Mouse (Mus musculus) midbrain, embryonic 11.5 days (tissue): ENCODE results near the gene Cfap97d1. TPM values are rescaled to one million over a fixed set of nuclear protein-coding genes. Genes with fewer than 3 reads are reported as not detected.
A peak's percentile ranks its signal among the peaks of the same experiment; 100 is the strongest.
"Not testable (repeated sequence)": the region's sequence is repeated elsewhere in the genome, so short reads cannot be mapped to it uniquely, and the experiment has no call there.

Experiments
- ATAC-seq: fragments of 200-750 bp; cut with Nextera tagmentation; 2 replicates; pipeline ENCODE4 v1.8.0; 2017; ENCODE audit warnings: moderate TSS enrichment, moderate library complexity; ENCODE audit not compliant: low FRiP score
- DNase-seq: peaks from one replicate; pipeline ENCODE4 v3.0.0; 2015; ENCODE audit warnings: low spot score; ENCODE audit errors: missing footprints
- H3K27ac ChIP-seq: fragments of 300-500 bp; sonication (generic); 2 replicates; pipeline ENCODE4 v1.5.1; 2014; ENCODE audit warnings: low read depth, low read length
- H3K27me3 ChIP-seq: fragments of 300-500 bp; sonication (generic); 2 replicates; pipeline ENCODE4 v1.6.1; 2014; ENCODE audit warnings: mild to moderate bottlenecking, low read length, moderate library complexity, mixed read lengths; ENCODE audit not compliant: control insufficient read depth, insufficient read depth
- H3K36me3 ChIP-seq: fragments of 300-500 bp; sonication (generic); 2 replicates; pipeline ENCODE4 v1.6.1; 2014; ENCODE audit warnings: mild to moderate bottlenecking, low read length, moderate library complexity, mixed read lengths; ENCODE audit not compliant: control insufficient read depth, insufficient read depth
- H3K4me1 ChIP-seq: fragments of 300-500 bp; sonication (generic); 2 replicates; pipeline ENCODE4 v1.6.1; 2014; ENCODE audit warnings: low read length; ENCODE audit not compliant: control insufficient read depth, insufficient read depth
- H3K4me2 ChIP-seq: fragments of 300-500 bp; sonication (generic); 2 replicates; pipeline ENCODE4 v1.6.1; 2014; ENCODE audit warnings: mild to moderate bottlenecking, moderate library complexity
- H3K4me3 ChIP-seq: fragments of 300-500 bp; sonication (generic); 2 replicates; pipeline ENCODE4 v1.5.1; 2014; ENCODE audit warnings: low read depth, low read length
- H3K9ac ChIP-seq: fragments of 300-500 bp; sonication (generic); 2 replicates; pipeline ENCODE4 v1.6.1; 2014; ENCODE audit warnings: low read length
- H3K9me3 ChIP-seq: fragments of 300-500 bp; sonication (generic); 2 replicates; pipeline ENCODE4 v1.6.1; 2016; ENCODE audit warnings: low read length; ENCODE audit not compliant: control insufficient read depth
- WGBS: fragments of 180-500 bp; shearing (Covaris S2); extraction: QIAGEN DNeasy Blood & Tissue Kit; methylation state at CpG from one replicate; pipeline ENCODE4 v1.1.7; 2014; 5-methylcytosine and 5-hydroxymethylcytosine counted together
- polyA plus RNA-seq: library from polyadenylated mRNA; unstranded; fragments of >200 nt; fragmentation: Nextera tagmentation; extraction: Ambion mirVana; gene quantifications from 2 replicates; pipeline ENCODE4 v1.2.1, GENCODE M21; 2014

Cfap97d1 gene
- polyA plus RNA-seq, 1 experiment from 2014 or later, result not detected

DNA sequence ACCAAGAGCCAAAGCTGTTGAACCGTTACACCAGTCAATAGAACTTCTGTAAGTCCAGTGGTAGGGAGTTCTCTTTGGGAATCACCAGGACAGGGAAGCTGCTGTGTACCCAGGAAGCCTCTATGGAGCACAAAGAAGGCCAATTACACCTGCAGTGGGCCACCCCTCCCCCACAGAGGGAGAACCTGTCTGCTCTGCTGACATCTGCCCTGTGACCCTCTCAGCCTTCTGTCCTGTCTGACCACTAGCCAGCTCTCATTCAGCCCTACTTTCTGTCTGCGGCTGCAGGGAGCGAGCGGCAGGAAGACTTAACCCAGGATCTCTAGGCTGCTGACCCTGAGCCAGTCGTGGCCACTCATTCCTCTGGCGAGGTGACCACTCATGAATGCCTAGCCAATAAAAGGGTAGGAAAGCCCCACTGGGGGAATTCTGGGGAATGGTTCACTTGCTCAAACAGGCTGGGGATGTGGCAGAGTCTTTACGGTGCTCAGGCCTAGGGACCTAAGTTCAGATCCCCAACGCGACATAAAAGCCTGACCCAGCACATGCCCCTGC lies 3.4 kb upstream of the Cfap97d1 start:
- H3K27me3 ChIP-seq, result no peaks in the 10 kb centered on the region
- WGBS, result 78% methylated on average over 9 of the region's 9 CpGs
- H3K4me1 ChIP-seq, result peaks cover 7% of the 10 kb centered on the region; the same call in 1 of the 2 replicates
- H3K4me3 ChIP-seq, result no peak overlapping the region
- H3K4me2 ChIP-seq, result no peak overlapping the region
- no peak overlapping the region for H3K9ac ChIP-seq
- no peak overlapping the region for H3K27ac ChIP-seq
- H3K9me3 ChIP-seq, result no peaks in the 10 kb centered on the region
- no peak for DNase-seq
- no peak for ATAC-seq
- no peaks in the 10 kb centered on the region for H3K36me3 ChIP-seq

DNA sequence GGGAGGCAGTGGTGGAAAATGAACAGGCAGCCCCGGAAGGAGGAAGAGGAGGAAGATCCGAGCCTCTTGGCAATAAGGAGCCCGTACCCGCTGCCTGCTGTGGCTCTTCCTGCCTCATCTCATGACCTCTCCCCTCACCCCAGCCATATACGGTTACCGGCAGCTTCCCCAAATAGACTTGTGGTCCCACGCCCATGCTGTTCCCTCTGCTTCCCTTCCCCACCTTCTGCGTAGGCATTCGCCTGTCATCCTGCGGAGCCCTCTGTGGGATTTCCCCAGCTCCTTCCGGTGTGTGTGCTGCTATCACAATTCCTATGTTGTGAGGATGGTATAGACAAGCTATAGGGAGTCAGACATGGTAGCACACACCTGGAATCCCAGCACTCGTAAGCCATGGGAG lies 2.2 kb upstream of the Cfap97d1 start:
- no peak for ATAC-seq
- Histone ChIP-seq H3K4me1 (peaks cover 7% of the 10 kb centered on the region; the same call in 1 of the 2 replicates), H3K9me3 (no peaks in the 10 kb centered on the region), H3K36me3 (no peaks in the 10 kb centered on the region), H3K9ac (no peak overlapping the region), H3K27ac (no peak overlapping the region), H3K4me3 (no peak overlapping the region), H3K27me3 (no peaks in the 10 kb centered on the region; the same call in 1 of the 2 replicates), H3K4me2 (no peak overlapping the region)
- DNase-seq, result no peak
- WGBS, result 91% methylated on average over 12 of the region's 12 CpGs

DNA sequence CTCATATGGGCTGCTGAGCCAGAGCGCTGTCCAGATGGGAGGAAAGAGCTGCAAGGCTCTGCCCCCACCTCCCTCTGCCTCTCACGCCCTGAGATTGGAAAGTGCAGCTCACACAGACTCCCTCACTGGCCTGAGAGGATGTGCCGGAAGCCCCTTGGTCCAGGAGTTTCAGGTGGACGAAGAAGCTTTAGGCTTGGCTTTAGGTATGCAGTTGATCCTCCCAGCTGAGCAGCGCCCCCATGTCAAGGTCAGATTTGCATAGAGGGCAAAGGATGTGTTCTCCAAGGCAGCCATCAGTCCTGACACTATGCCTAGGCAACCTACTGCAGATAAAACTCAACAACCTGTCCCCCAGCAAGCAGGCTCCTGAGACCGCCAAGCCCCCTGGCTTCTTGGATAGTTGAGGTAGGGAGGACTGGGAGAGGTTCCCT lies 1.1 kb upstream of the Cfap97d1 start:
- Histone ChIP-seq H3K4me2 (no peak overlapping the region), H3K9ac (no peak overlapping the region), H3K36me3 (no peaks in the 10 kb centered on the region), H3K9me3 (no peaks in the 10 kb centered on the region), H3K4me3 (no peak overlapping the region), H3K4me1 (peaks cover 7% of the 10 kb centered on the region; the same call in 1 of the 2 replicates), H3K27ac (no peak overlapping the region; the same call in 1 of the 2 replicates), H3K27me3 (no peaks in the 10 kb centered on the region; the same call in 1 of the 2 replicates)
- ATAC-seq (no peak), DNase-seq (no peak)
- 56% methylated on average over 6 of the region's 6 CpGs for WGBS

DNA sequence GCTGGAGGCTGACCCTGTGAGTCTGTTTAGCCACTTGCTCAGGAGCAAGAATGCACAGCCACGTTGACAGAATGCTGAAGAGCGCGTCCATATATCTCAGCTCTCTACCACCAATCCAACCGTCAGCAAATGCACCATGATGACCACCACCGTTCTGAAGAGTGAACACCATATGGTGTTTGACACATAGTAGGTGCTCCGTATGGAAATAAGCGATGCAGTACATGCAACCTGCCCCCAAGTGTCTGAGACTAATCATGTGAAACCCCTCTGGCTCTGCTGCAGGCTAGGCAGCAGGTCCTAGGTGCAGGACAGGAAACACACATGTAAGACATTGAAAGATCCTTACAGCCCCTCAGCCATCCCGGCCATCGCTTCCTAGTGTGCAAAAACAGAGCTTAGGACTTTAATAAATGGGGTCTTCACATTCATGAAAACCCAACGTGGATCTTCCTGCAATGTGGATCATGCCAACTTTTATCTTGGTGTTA lies 603 bp upstream of the Cfap97d1 start:
- H3K4me3 ChIP-seq, result no peak overlapping the region
- WGBS, result 80% methylated on average over 10 of the region's 10 CpGs

DNA sequence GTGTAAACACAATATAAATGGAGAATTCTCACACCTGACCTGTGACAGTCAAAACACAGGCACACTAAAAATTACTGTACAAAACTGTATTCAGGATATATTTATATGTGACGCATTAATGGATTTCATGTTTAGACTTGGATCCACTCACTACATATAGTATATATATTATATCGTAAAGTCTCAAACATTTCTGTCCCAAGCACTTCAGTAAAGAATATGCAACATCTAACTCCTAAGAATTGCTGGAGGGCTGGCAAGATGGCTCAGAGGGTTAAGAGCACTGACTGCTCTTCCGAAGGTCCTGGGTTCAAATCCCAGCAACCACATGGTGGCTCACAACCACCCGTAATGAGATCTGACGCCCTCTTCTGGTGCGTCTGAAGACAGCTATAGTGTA lies 1.4 kb downstream of the Cfap97d1 start:
- not testable (repeated sequence) for H3K27me3 ChIP-seq, DNase-seq, H3K4me3 ChIP-seq, H3K4me1 ChIP-seq, H3K9ac ChIP-seq, H3K9me3 ChIP-seq, ATAC-seq, H3K4me2 ChIP-seq, H3K36me3 ChIP-seq, H3K27ac ChIP-seq
- 74% methylated on average over 6 of the region's 6 CpGs for WGBS

More for the DNA sequence above, 603 bp upstream of the Cfap97d1 start:
- Histone ChIP-seq H3K27ac (no peak overlapping the region), H3K9ac (no peak overlapping the region), H3K9me3 (no peaks in the 10 kb centered on the region), H3K4me1 (peaks cover 7% of the 10 kb centered on the region; the same call in 1 of the 2 replicates), H3K36me3 (no peaks in the 10 kb centered on the region), H3K27me3 (no peaks in the 10 kb centered on the region; the same call in 1 of the 2 replicates), H3K4me2 (peak overlapping the region; percentile 100; the same call in 1 of the 2 replicates)
- DNase-seq, result no peak
- ATAC-seq, result no peak

DNA sequence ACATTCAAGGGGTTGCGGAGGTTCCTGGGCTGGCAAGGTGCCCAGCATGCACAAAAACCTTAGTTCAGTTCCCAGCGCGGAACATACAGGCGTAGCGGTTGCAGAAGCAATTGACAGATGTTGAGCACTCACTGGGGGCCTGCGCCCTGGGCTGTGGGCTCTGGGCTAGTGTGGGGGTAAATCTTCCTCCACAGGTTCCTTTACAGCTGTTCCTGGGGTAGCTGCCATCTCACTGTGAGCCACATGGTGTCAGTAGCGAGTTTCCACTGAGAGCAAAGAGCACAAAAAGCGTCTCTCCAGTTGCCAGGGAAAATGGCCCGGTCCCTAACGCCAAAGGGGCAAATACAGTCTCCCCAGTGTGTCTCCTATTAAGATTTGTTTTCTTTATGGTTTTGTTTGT lies 1.9 kb downstream of the Cfap97d1 start:
- Histone ChIP-seq H3K4me1 (peaks cover 7% of the 10 kb centered on the region; the same call in 1 of the 2 replicates), H3K27ac (no peak overlapping the region), H3K36me3 (no peaks in the 10 kb centered on the region), H3K4me3 (no peak overlapping the region), H3K9ac (no peak overlapping the region), H3K9me3 (no peaks in the 10 kb centered on the region), H3K4me2 (no peak overlapping the region), H3K27me3 (no peaks in the 10 kb centered on the region; the same call in 1 of the 2 replicates)
- DNase-seq, result peak; percentile 98
- 10% methylated on average over 10 of the region's 10 CpGs for WGBS
- peak; percentile 43; the same call in 1 of the 2 replicates for ATAC-seq

DNA sequence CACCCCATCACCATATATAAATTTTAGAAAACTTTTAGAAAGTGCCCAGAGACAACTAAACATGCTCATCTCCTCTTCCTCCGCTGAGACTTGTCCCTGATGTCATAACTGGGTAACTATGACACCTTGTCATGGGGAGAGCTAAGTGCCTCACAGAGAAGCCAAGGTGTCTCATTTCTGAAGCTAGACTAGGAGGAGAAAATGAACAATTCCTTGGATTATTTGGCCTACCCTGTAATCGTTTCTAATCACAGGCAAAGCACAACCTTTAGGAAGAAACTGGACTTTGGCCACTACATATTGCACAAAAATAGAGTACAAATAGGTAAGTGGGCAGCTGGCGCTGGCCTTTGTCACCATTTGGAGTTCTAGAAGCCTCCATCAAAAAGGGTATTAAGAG lies 2.8 kb downstream of the Cfap97d1 start, which contains the start of gene Dusp3:
Gene Dusp3 (minus strand): TSS at position 101 of the 400 bp plus-strand sequence.
- 82% methylated on average over 3 of the region's 3 CpGs for WGBS
- no peaks in the 10 kb centered on the region for H3K9me3 ChIP-seq
- H3K27me3 ChIP-seq, result no peaks in the 10 kb centered on the region; the same call in 1 of the 2 replicates
- DNase-seq (no peak), ATAC-seq (no peak)
- H3K4me3 ChIP-seq, result no peak within 1 kb of the TSS
- no peaks in the 10 kb centered on the region for H3K36me3 ChIP-seq
- H3K4me1 ChIP-seq, result peaks cover 7% of the 10 kb centered on the region; the same call in 1 of the 2 replicates
- H3K27ac ChIP-seq, result no peak within 1 kb of the TSS
- H3K4me2 ChIP-seq, result no peak within 1 kb of the TSS
- no peak within 1 kb of the TSS for H3K9ac ChIP-seq

DNA sequence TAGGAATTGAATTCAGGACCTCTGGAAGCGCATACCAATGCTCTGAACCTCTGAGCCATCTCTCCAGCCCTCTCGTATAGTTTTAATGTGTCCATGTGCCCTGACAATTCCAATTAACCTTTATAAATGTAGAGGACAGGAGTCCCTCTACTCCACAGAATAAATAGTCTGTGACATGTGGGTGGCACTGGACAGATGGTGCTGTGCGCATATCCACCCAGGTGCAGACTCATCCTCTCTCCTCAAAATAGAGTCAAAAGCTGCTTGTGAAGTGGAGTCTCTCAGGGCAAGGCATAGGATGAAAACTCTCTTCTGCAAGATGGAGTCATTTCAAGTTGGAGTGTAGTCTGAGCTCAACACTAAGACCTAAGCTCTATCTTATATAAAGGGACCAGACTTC lies 6.2 kb downstream of the Cfap97d1 start:
- H3K9ac ChIP-seq, result no peak overlapping the region
- WGBS, result 88% methylated on average over 3 of the region's 3 CpGs
- DNase-seq, result no peak

DNA sequence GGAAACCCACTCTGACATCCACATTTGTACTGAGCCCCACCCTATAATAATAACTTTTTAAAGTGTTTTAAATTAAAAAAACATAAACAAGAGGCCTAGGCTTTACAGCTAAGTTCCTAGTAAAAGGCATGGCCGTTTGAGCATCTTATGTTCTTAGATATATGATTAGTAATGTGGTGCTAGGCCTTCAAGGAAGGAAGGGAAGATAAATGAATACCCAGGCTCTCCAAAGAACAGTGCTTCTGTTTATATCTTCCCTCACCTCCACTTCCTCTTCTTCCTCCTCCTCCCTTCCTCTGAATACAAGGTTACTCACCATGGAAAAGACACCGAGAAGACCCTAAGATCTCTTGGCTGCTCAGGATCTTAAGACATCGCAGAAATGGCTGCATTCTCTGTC lies 7.7 kb downstream of the Cfap97d1 start:
- Histone ChIP-seq H3K4me1 (no peaks in the 10 kb centered on the region), H3K9me3 (no peaks in the 10 kb centered on the region), H3K9ac (no peak overlapping the region), H3K27ac (no peak overlapping the region), H3K4me3 (no peak overlapping the region), H3K4me2 (no peak overlapping the region), H3K36me3 (no peaks in the 10 kb centered on the region), H3K27me3 (no peaks in the 10 kb centered on the region; the same call in 1 of the 2 replicates)
- no peak for DNase-seq
- ATAC-seq, result no peak
- 90% methylated on average over 3 of the region's 3 CpGs for WGBS

More for the DNA sequence above, 6.2 kb downstream of the Cfap97d1 start:
- Histone ChIP-seq H3K9me3 (no peaks in the 10 kb centered on the region), H3K4me1 (no peaks in the 10 kb centered on the region; the same call in 1 of the 2 replicates), H3K36me3 (no peaks in the 10 kb centered on the region), H3K4me2 (no peak overlapping the region), H3K27ac (no peak overlapping the region), H3K4me3 (no peak overlapping the region), H3K27me3 (no peaks in the 10 kb centered on the region; the same call in 1 of the 2 replicates)
- no peak for ATAC-seq
